Mouse (Mus musculus): Measurements from ENCODE around the gene Fto. TPM values are rescaled to one million over a fixed set of nuclear protein-coding genes. Genes with fewer than 3 reads are reported as not detected.

Fto gene
- total and polyA plus RNA-seq, 3 experiments, result 8.4 to 43.2 (median 15.7) TPM

GRCm38 (mm10) chr8:91496000-91496399 is 182.7 kb downstream of the Fto start:
- in situ Hi-C loops (cut with MboI; ENCODE audit: low pct_ligation_motif_present, low pct_unique_long_range_greater_than_20kb, low sequenced_read_pairs), result no loop called here
- no peak overlapping the region for H3K4me2 ChIP-seq (ENCODE audit: insufficient read depth, low read depth, poor library complexity, severe bottlenecking)
- dilution Hi-C loops (cut with MboI; ENCODE audit: extremely low pct_ligation_motif_present, extremely low pct_unique_long_range_greater_than_20kb, low sequenced_read_pairs), result no loop called here
- TF ChIP-seq ZC3H11A (IDR thresholded peaks at IDR 0.05; ENCODE audit: low read depth, low read length) (no peak), SIN3A (IDR thresholded peaks at IDR 0.05; ENCODE audit: low read length) (no peak), MAX (IDR thresholded peaks at IDR 0.05; ENCODE audit: low read length) (no peak), MAZ (IDR thresholded peaks at IDR 0.05; ENCODE audit: low read depth, low read length) (no peak), BHLHE40 (IDR thresholded peaks at IDR 0.05; ENCODE audit: low read depth, low read length) (no peak), JUND (conservative IDR thresholded peaks at IDR 0.05; ENCODE audit: low read depth, low read length) (no peak), USF1 (IDR thresholded peaks at IDR 0.05; ENCODE audit: low read depth, low read length) (no peak), POLR2AphosphoS2 (IDR thresholded peaks at IDR 0.05; ENCODE audit: low read depth, low read length) (no peak), RAD21 (IDR thresholded peaks at IDR 0.05; ENCODE audit: low read depth, low read length) (no peak), UBTF (IDR thresholded peaks at IDR 0.05; ENCODE audit: low read depth, low read length) (no peak), JUN (IDR thresholded peaks at IDR 0.05; ENCODE audit: insufficient read depth, low read depth, low read length) (no peak), MYC (IDR thresholded peaks at IDR 0.05; ENCODE audit: low read depth, low read length) (no peak)
- H3K79me2 ChIP-seq (replicated peaks; ENCODE audit: control insufficient read depth, extremely low read depth, insufficient read depth, poor library complexity, severe bottlenecking), result no peaks in the 10 kb centered on the region
- H3K36me3 ChIP-seq (replicated peaks in 1 of 2; ENCODE audit: control insufficient read depth in 1 of 2, insufficient read depth in 1 of 2, low read length in 1 of 2), result peaks cover 0 to 25% of the 10 kb centered on the region in 2 experiments
- H3K27ac ChIP-seq (ENCODE audit: insufficient read depth, low read depth), result no peak overlapping the region
- no peaks in the 10 kb centered on the region for H3K27me3 ChIP-seq (replicated peaks)
- H3K9me3 ChIP-seq (replicated peaks; ENCODE audit: low read length), result no peaks in the 10 kb centered on the region
- no peak overlapping the region for H3K4me3 ChIP-seq (replicated peaks in 1 of 3; ENCODE audit: low read depth in 2 of 3, low read length in 2 of 3, poor library complexity in 1 of 3)
- H3K9ac ChIP-seq (ENCODE audit: insufficient read depth, low read depth), result no peak overlapping the region
- peaks cover 0 to 40% of the 10 kb centered on the region in 2 experiments; a peak in 3 of 4 replicates for H3K4me1 ChIP-seq (ENCODE audit: control insufficient read depth in 1 of 2, insufficient read depth in 2 of 2)
- no peak for DNase-seq (ENCODE audit: extremely low read depth)

GRCm38 (mm10) chr8:91496936-91497335 is 183.6 kb downstream of the Fto start:
- H3K4me3 ChIP-seq (replicated peaks in 1 of 3; ENCODE audit: low read depth in 2 of 3, low read length in 2 of 3, poor library complexity in 1 of 3), result no peak overlapping the region
- no peaks in the 10 kb centered on the region for H3K27me3 ChIP-seq (replicated peaks)
- no peak for DNase-seq (ENCODE audit: extremely low read depth)
- dilution Hi-C loops (cut with MboI; ENCODE audit: extremely low pct_ligation_motif_present, extremely low pct_unique_long_range_greater_than_20kb, low sequenced_read_pairs), result no loop called here
- peaks cover 0 to 28% of the 10 kb centered on the region in 2 experiments for H3K36me3 ChIP-seq (replicated peaks in 1 of 2; ENCODE audit: control insufficient read depth in 1 of 2, insufficient read depth in 1 of 2, low read length in 1 of 2)
- no peak overlapping the region for H3K4me2 ChIP-seq (ENCODE audit: insufficient read depth, low read depth, poor library complexity, severe bottlenecking)
- no peak overlapping the region for H3K9ac ChIP-seq (ENCODE audit: insufficient read depth, low read depth)
- no peak for TF ChIP-seq MAFK (IDR thresholded peaks at IDR 0.05; ENCODE audit: insufficient replicate concordance, low read length)
- no peak for TF ChIP-seq UBTF (IDR thresholded peaks at IDR 0.05; ENCODE audit: low read depth, low read length)
- TF ChIP-seq MXI1 (IDR thresholded peaks at IDR 0.05; ENCODE audit: low read depth, low read length), result no peak
- no peak for TF ChIP-seq RCOR1 (conservative IDR thresholded peaks at IDR 0.05; ENCODE audit: low read depth, low read length)
- no peak for TF ChIP-seq POLR2A (IDR thresholded peaks at IDR 0.05; ENCODE audit: low read depth, low read length)
- in situ Hi-C loops (cut with MboI; ENCODE audit: low pct_ligation_motif_present, low pct_unique_long_range_greater_than_20kb, low sequenced_read_pairs), result no loop called here
- H3K9me3 ChIP-seq (replicated peaks; ENCODE audit: low read length), result no peaks in the 10 kb centered on the region
- no peak overlapping the region for H3K27ac ChIP-seq (ENCODE audit: insufficient read depth, low read depth)
- H3K4me1 ChIP-seq (ENCODE audit: control insufficient read depth in 1 of 2, insufficient read depth in 2 of 2), result peaks cover 0 to 48% of the 10 kb centered on the region in 2 experiments; a peak in 3 of 4 replicates
- no peaks in the 10 kb centered on the region for H3K79me2 ChIP-seq (replicated peaks; ENCODE audit: control insufficient read depth, extremely low read depth, insufficient read depth, poor library complexity, severe bottlenecking)

Data from CH12.LX (cell line).